Comparison of ENCODE assay signal across 12 mouse cellular contexts in the genomic region with DNA sequence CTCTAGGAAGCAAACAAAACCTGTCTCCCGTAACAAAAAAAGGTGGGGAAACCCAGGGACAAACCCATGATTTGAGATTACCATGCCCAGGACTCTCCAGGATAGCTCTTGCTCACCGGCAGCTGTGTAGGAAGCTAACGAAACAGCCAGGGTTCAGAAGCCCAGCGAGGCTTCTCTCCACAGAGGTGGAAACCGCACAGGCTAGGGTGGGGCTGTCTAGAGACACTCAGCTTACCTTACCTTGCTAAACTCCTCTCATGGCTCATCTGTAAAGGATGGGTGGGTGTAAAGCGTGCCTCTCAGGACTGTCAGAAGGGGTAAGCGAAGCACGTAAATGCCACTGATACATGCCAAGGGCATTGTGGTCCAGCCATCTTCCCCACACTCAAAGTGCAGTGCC.
A peak's percentile ranks its signal among the peaks of the same experiment; 100 is the strongest.
DNase-seq lines count a peak whose midpoint lies in the region; ATAC-seq and TF ChIP-seq lines count a peak whose summit lies in the region.
"Had no signal": no experiment of that assay in that cellular context is flagged by ENCODE, and none has a peak within 500 bp of the region (broad histone marks: within the 10 kb centered on the region; RNA-seq: fewer than 3 reads in every experiment).

No protein-coding gene starts in this region.

- no peaks in the 10 kb centered on the region for H3K27me3 ChIP-seq in liver, postnatal 0 days (ENCODE audit: insufficient read depth, low read length)
- H3K27me3 ChIP-seq in liver, embryonic 12.5 days (replicated peaks): peaks cover 31% of the 10 kb centered on the region
- no peaks in the 10 kb centered on the region for H3K27me3 ChIP-seq in ES-Bruce4 (ENCODE audit: control insufficient read depth, insufficient read depth, low read length, poor library complexity, severe bottlenecking)
- no peaks in the 10 kb centered on the region for H3K27me3 ChIP-seq in splenic B cell, adult 2 months (ENCODE audit: control insufficient read depth, insufficient read depth, low read length, poor library complexity, severe bottlenecking)
- H3K27me3 ChIP-seq in liver, embryonic 11.5 days (replicated peaks; ENCODE audit: control insufficient read depth, insufficient read depth, low read length): peaks cover 5% of the 10 kb centered on the region; the same call in 1 of the 2 replicates
- H3K27me3 ChIP-seq: megakaryocyte, embryonic 14.5 days had no signal

- H3K4me1 ChIP-seq in liver, postnatal 0 days (ENCODE audit: insufficient read depth): no peaks in the 10 kb centered on the region
- H3K4me1 ChIP-seq in liver, embryonic 12.5 days: peaks cover 16% of the 10 kb centered on the region
- H3K4me1 ChIP-seq in ES-Bruce4 (ENCODE audit: control insufficient read depth, insufficient read depth, low read length): peaks cover 14% of the 10 kb centered on the region
- H3K4me1 ChIP-seq in liver, embryonic 11.5 days (replicated peaks; ENCODE audit: control insufficient read depth, insufficient read depth, low read length): 0 out of 2 replicates have a peak, but pooled peaks cover 6% of the 10 kb centered on the region

- peak; percentile 11 for DNase-seq in CD4-positive, CD25-positive, alpha-beta regulatory T cell, adult 2 months (ENCODE audit: low read depth, low spot score)
- DNase-seq in liver, postnatal 0 days: no peak
- DNase-seq in splenic B cell, adult 2 months (ENCODE audit: low read depth, low spot score): peak; percentile 49
- DNase-seq in left cerebral cortex, adult 2 months (ENCODE audit: extremely low spot score in 1 of 2, low spot score in 2 of 2): no peak
- no peak for DNase-seq in liver, embryonic 11.5 days (ENCODE audit: low spot score)
- DNase-seq: cerebellum, postnatal 25 days; kidney, postnatal 14 days had no signal

- no peak overlapping the region for H3K9ac ChIP-seq in liver, postnatal 0 days (replicated peaks)
- H3K9ac ChIP-seq in liver, embryonic 12.5 days: no peak overlapping the region
- H3K9ac ChIP-seq in ES-Bruce4 (ENCODE audit: low read depth, poor library complexity, severe bottlenecking): peak overlapping the region; percentile 35; the same call in 1 of the 2 replicates
- no peak overlapping the region for H3K9ac ChIP-seq in liver, embryonic 11.5 days (ENCODE audit: low read depth, low read length)

- 0 out of 2 replicates have a peak overlapping the region, but pooled peaks have one; percentile 27 for H3K4me2 ChIP-seq in liver, postnatal 0 days (ENCODE audit: low read depth, low read length)
- no peak overlapping the region for H3K4me2 ChIP-seq in liver, embryonic 12.5 days
- no peak overlapping the region for H3K4me2 ChIP-seq in liver, embryonic 11.5 days

- ATAC-seq in CD4-positive, CD25-positive, alpha-beta regulatory T cell, adult 4 months: no peak
- ATAC-seq in liver, postnatal 0 days: no peak
- ATAC-seq in liver, embryonic 12.5 days: no peak
- no peak for ATAC-seq in liver, embryonic 11.5 days (replicated peaks; ENCODE audit: low FRiP score)

- no peaks in the 10 kb centered on the region for H3K36me3 ChIP-seq in liver, postnatal 0 days (replicated peaks; ENCODE audit: insufficient read depth, low read length)
- no peaks in the 10 kb centered on the region for H3K36me3 ChIP-seq in liver, embryonic 12.5 days
- H3K36me3 ChIP-seq in ES-Bruce4 (ENCODE audit: control insufficient read depth, insufficient read depth, low read length, poor library complexity, severe bottlenecking): no peaks in the 10 kb centered on the region
- H3K36me3 ChIP-seq in splenic B cell, adult 2 months (ENCODE audit: control insufficient read depth, insufficient read depth, low read length, poor library complexity, severe bottlenecking): no peaks in the 10 kb centered on the region
- H3K36me3 ChIP-seq in liver, embryonic 11.5 days (ENCODE audit: control insufficient read depth, insufficient read depth, low read length): no peaks in the 10 kb centered on the region

- intact Hi-C loops in left cerebral cortex, adult 2 months (cut with DNase I): no loop called here

- no peak for TF ChIP-seq CTCF in liver, postnatal 0 days (IDR thresholded peaks at IDR 0.05; ENCODE audit: low read depth)
- no peak for TF ChIP-seq CTCF in ES-Bruce4 (IDR thresholded peaks at IDR 0.05; ENCODE audit: low read depth, low read length)
- TF ChIP-seq CTCF in left cerebral cortex, adult 2 months (IDR thresholded peaks at IDR 0.05): no peak

- no peak for TF ChIP-seq POLR2A in ES-Bruce4 (IDR thresholded peaks at IDR 0.05; ENCODE audit: insufficient read depth, low read length)

- H3K9me3 ChIP-seq in liver, postnatal 0 days (ENCODE audit: low read length): no peaks in the 10 kb centered on the region
- H3K9me3 ChIP-seq in liver, embryonic 12.5 days (replicated peaks): no peaks in the 10 kb centered on the region
- no peaks in the 10 kb centered on the region for H3K9me3 ChIP-seq in ES-Bruce4 (replicated peaks; ENCODE audit: control insufficient read depth, insufficient read depth, low read length, poor library complexity, severe bottlenecking)
- no peaks in the 10 kb centered on the region for H3K9me3 ChIP-seq in liver, embryonic 11.5 days (ENCODE audit: control insufficient read depth, low read length)
- H3K9me3 ChIP-seq: megakaryocyte, embryonic 14.5 days had no signal

- 58% methylated on average over 8 of the region's 8 CpGs for WGBS in liver, postnatal 0 days (ENCODE audit: insufficient replicate concordance)
- 48% methylated on average over 8 of the region's 8 CpGs for WGBS in liver, embryonic 12.5 days (ENCODE audit: insufficient replicate concordance)
- 56% methylated on average over 8 of the region's 8 CpGs for WGBS in liver, embryonic 11.5 days

- H3K4me3 ChIP-seq in liver, postnatal 0 days (ENCODE audit: low read depth, low read length): no peak overlapping the region
- no peak overlapping the region for H3K4me3 ChIP-seq in liver, embryonic 12.5 days
- H3K4me3 ChIP-seq in ES-Bruce4 (ENCODE audit: low read depth, low read length): peak overlapping the region; percentile 1; the same call in 1 of the 2 replicates
- H3K4me3 ChIP-seq in left cerebral cortex, adult 2 months: no peak overlapping the region
- H3K4me3 ChIP-seq in liver, embryonic 11.5 days (ENCODE audit: low read depth, low read length): no peak overlapping the region
- H3K4me3 ChIP-seq: erythroblast, embryonic 14.5 days had no signal

- TF ChIP-seq EP300 in liver, postnatal 0 days (IDR thresholded peaks at IDR 0.05; ENCODE audit: low read depth): no peak
- TF ChIP-seq EP300 in ES-Bruce4 (IDR thresholded peaks at IDR 0.05; ENCODE audit: insufficient read depth, low read depth, low read length): no peak

- H3K27ac ChIP-seq in liver, postnatal 0 days (ENCODE audit: low read depth): peak overlapping the region; percentile 41; the same call in 1 of the 2 replicates
- no peak overlapping the region for H3K27ac ChIP-seq in liver, embryonic 12.5 days
- H3K27ac ChIP-seq in ES-Bruce4 (ENCODE audit: insufficient read depth, low read length): peak overlapping the region; percentile 10; the same call in 1 of the 2 replicates
- no peak overlapping the region for H3K27ac ChIP-seq in left cerebral cortex, adult 2 months
- no peak overlapping the region for H3K27ac ChIP-seq in liver, embryonic 11.5 days (ENCODE audit: low read depth, low read length)

Comparison
In these comparisons a context has a peak if more than half of its experiments do, and no peak if none do; other contexts are left out.
1. H3K27ac ChIP-seq: peak in liver, postnatal 0 days (single experiment) and ES-Bruce4 (single experiment); none in liver, embryonic 12.5 days (single experiment), left cerebral cortex, adult 2 months (single experiment) and liver, embryonic 11.5 days (single experiment).
2. DNase-seq: peak in CD4-positive, CD25-positive, alpha-beta regulatory T cell, adult 2 months (single experiment) and splenic B cell, adult 2 months (single experiment); none in liver, postnatal 0 days (single experiment), left cerebral cortex, adult 2 months (0 of 2) and liver, embryonic 11.5 days (single experiment).